In genomic region chr4:32800577-32801170, GRCm38 (mm10) we compare ENCODE assay signal across 8 mouse cellular contexts. TPM values are rescaled to one million over a fixed set of nuclear protein-coding genes. Genes with fewer than 3 reads are reported as not detected.
A peak's percentile ranks its signal among the peaks of the same experiment; 100 is the strongest.
DNase-seq lines count a peak whose midpoint lies in the region; ATAC-seq lines count a peak whose summit lies in the region.

No protein-coding gene starts in this region.

- H3K4me1 ChIP-seq in neural tube, embryonic 11.5 days (ENCODE audit: control insufficient read depth, insufficient read depth, low read length), result no peaks in the 10 kb centered on the region
- peaks cover 4% of the 10 kb centered on the region; the same call in 1 of the 2 replicates for H3K4me1 ChIP-seq in limb, embryonic 11.5 days (ENCODE audit: control insufficient read depth, insufficient read depth, low read length)

- no peak for ATAC-seq in CD4-positive, CD25-positive, alpha-beta regulatory T cell, adult 4 months
- ATAC-seq in neural tube, embryonic 11.5 days (ENCODE audit: insufficient read depth, low FRiP score, low TSS enrichment), result peak; percentile 66; the same call in 1 of the 2 replicates
- ATAC-seq in limb, embryonic 11.5 days (ENCODE audit: insufficient number of reproducible peaks, low FRiP score, low TSS enrichment, low read depth), result peak; percentile 49; the same call in 1 of the 2 replicates

- H3K27me3 ChIP-seq in neural tube, embryonic 11.5 days (ENCODE audit: control insufficient read depth, insufficient read depth, low read length), result no peaks in the 10 kb centered on the region
- H3K27me3 ChIP-seq in limb, embryonic 11.5 days (ENCODE audit: control insufficient read depth, insufficient read depth, low read length), result no peaks in the 10 kb centered on the region
- no peaks in the 10 kb centered on the region for H3K27me3 ChIP-seq in splenic B cell, adult 2 months (ENCODE audit: control insufficient read depth, insufficient read depth, low read length, poor library complexity, severe bottlenecking)

- H3K4me2 ChIP-seq in neural tube, embryonic 11.5 days (ENCODE audit: low read depth), result peak overlapping the region; percentile 73
- H3K4me2 ChIP-seq in limb, embryonic 11.5 days (ENCODE audit: low read depth, severe bottlenecking), result peak overlapping the region; percentile 67

- peak overlapping the region; percentile 98 for H3K27ac ChIP-seq in neural tube, embryonic 11.5 days (ENCODE audit: low read depth, low read length)
- peak overlapping the region; percentile 100 for H3K27ac ChIP-seq in limb, embryonic 11.5 days (replicated peaks; ENCODE audit: low read depth, low read length)

- H3K4me3 ChIP-seq in neural tube, embryonic 11.5 days (ENCODE audit: low read depth, low read length), result peak overlapping the region; percentile 76
- peak overlapping the region; percentile 76 for H3K4me3 ChIP-seq in limb, embryonic 11.5 days (ENCODE audit: low read depth, low read length)

- H3K36me3 ChIP-seq in neural tube, embryonic 11.5 days (ENCODE audit: control insufficient read depth, insufficient read depth, low read length), result no peaks in the 10 kb centered on the region
- H3K36me3 ChIP-seq in limb, embryonic 11.5 days (ENCODE audit: control insufficient read depth, insufficient read depth, low read length), result no peaks in the 10 kb centered on the region
- no peaks in the 10 kb centered on the region for H3K36me3 ChIP-seq in splenic B cell, adult 2 months (ENCODE audit: control insufficient read depth, insufficient read depth, low read length, poor library complexity, severe bottlenecking)

- H3K9me3 ChIP-seq in neural tube, embryonic 11.5 days (ENCODE audit: control insufficient read depth, low read length), result no peaks in the 10 kb centered on the region
- H3K9me3 ChIP-seq in limb, embryonic 11.5 days (ENCODE audit: control insufficient read depth, low read length), result no peaks in the 10 kb centered on the region

- 15% methylated on average over 9 of the region's 9 CpGs for WGBS in neural tube, embryonic 11.5 days
- 21% methylated on average over 9 of the region's 9 CpGs for WGBS in limb, embryonic 11.5 days

- DNase-seq in CD4-positive, CD25-positive, alpha-beta regulatory T cell, adult 2 months (ENCODE audit: low read depth, low spot score), result peak; percentile 9
- DNase-seq in neural tube, embryonic 11.5 days (ENCODE audit: low spot score), result no peak
- no peak for DNase-seq in neural tube, embryonic 10.5 days (ENCODE audit: extremely low spot score, low spot score)
- DNase-seq in limb, embryonic 11.5 days (ENCODE audit: low spot score), result peak; percentile 23
- DNase-seq in splenic B cell, adult 2 months (ENCODE audit: low read depth, low spot score), result peak; percentile 6
- DNase-seq in thymus, postnatal 25 days, result no peak
- no peak for DNase-seq in layer of hippocampus, adult 11-12 months (ENCODE audit: low spot score)

- peak overlapping the region; percentile 95 for H3K9ac ChIP-seq in neural tube, embryonic 11.5 days (ENCODE audit: low read length)
- H3K9ac ChIP-seq in limb, embryonic 11.5 days (ENCODE audit: low read length), result peak overlapping the region; percentile 96

RNA-seq across cellular contexts. Expression of gene Lyrm2, which starts 0.6 kb away (rescaled TPM):
- polyA plus RNA-seq in CD4-positive, CD25-positive, alpha-beta regulatory T cell, adult 4 months (2017; shearing (Covaris generic)), result 10 to 100 TPM; 57.3 to 70.8 TPM
- 124 and 126 TPM in 2 replicates for polyA plus RNA-seq in neural tube, embryonic 11.5 days (2014; fragmentation: Nextera tagmentation; extraction: Ambion mirVana)
- polyA plus RNA-seq in limb, embryonic 11.5 days (2014; fragmentation: Nextera tagmentation; extraction: Ambion mirVana), result 114 and 127 TPM in 2 replicates

Comparison
In these comparisons a context has a peak if more than half of its experiments do, and no peak if none do; other contexts are left out.
1. DNase-seq: peak in CD4-positive, CD25-positive, alpha-beta regulatory T cell, adult 2 months (single experiment), limb, embryonic 11.5 days (single experiment) and splenic B cell, adult 2 months (single experiment); none in neural tube, embryonic 11.5 days (single experiment), neural tube, embryonic 10.5 days (single experiment), thymus, postnatal 25 days (single experiment) and layer of hippocampus, adult 11-12 months (single experiment).